Mouse (Mus musculus): ENCODE results near the gene Prpf8. TPM values are rescaled to one million over a fixed set of nuclear protein-coding genes. Genes with fewer than 3 reads are reported as not detected.
A peak's percentile ranks its signal among the peaks of the same experiment; 100 is the strongest.

Prpf8 gene
- polyA plus RNA-seq, 1 experiment from 2014 or later, result 15.8 TPM

- Histone ChIP-seq H3K4me1 (replicated peaks; ENCODE audit: control insufficient read depth, insufficient read depth) (peaks cover 8% of the 10 kb centered on the region), H3K9ac (ENCODE audit: low read length) (no peak overlapping the region), H3K9me3 (ENCODE audit: control insufficient read depth, low read length) (no peaks in the 10 kb centered on the region), H3K36me3 (ENCODE audit: control insufficient read depth, insufficient read depth, low read length) (no peaks in the 10 kb centered on the region), H3K27ac (replicated peaks) (0 out of 2 replicates have a peak overlapping the region, but pooled peaks have one; percentile 40), H3K27me3 (ENCODE audit: control insufficient read depth, insufficient read depth, low read length) (no peaks in the 10 kb centered on the region), H3K4me2 (replicated peaks; ENCODE audit: low read depth) (no peak overlapping the region), H3K4me3 (ENCODE audit: low read depth, low read length) (no peak overlapping the region)
- 52% methylated on average over 4 of the region's 4 CpGs for WGBS
- DNase-seq (ENCODE audit: low spot score) (no peak), ATAC-seq (ENCODE audit: low FRiP score, low TSS enrichment) (no peak)
- TF ChIP-seq EP300 (optimal IDR thresholded peaks at IDR 0.05) (no peak), CTCF (IDR thresholded peaks at IDR 0.05; ENCODE audit: low read depth) (no peak)
Measured at GRCm38 (mm10) chr11:75546057-75546456, 59.4 kb downstream of the Prpf8 start.

DNA sequence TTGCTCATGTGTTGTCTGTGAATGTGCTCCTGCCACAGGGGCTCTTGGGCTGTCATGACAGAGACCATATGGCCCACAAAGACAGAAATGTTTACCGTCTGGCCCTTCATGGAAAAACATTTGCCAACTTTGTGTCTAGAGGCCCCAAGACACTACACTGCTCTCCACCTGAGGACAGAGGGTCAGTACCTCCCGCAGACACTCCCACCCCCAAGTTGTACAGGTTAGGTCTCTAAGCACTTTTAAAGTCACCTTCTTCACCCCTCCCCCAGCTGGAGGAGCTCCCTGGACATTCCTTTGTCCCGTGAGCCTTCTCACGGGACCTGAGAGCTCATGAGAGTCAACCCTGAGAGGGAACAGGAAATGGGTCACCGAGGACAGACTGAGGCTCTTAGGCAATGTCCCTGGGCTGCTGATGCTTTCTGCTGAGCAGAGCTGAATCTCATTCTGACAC lies 63.1 kb downstream of the Prpf8 start:
- DNase-seq (ENCODE audit: low spot score), result no peak
- no peaks in the 10 kb centered on the region for H3K27me3 ChIP-seq (ENCODE audit: control insufficient read depth, insufficient read depth, low read length)
- TF ChIP-seq CTCF (IDR thresholded peaks at IDR 0.05; ENCODE audit: low read depth) (no peak), EP300 (optimal IDR thresholded peaks at IDR 0.05) (peak; percentile 51)
- H3K27ac ChIP-seq (replicated peaks), result peak overlapping the region; percentile 50; the same call in 1 of the 2 replicates
- H3K9ac ChIP-seq (ENCODE audit: low read length), result no peak overlapping the region
- WGBS, result 33% methylated on average over 5 of the region's 5 CpGs
- no peaks in the 10 kb centered on the region for H3K9me3 ChIP-seq (ENCODE audit: control insufficient read depth, low read length)
- no peak overlapping the region for H3K4me3 ChIP-seq (ENCODE audit: low read depth, low read length)
- peaks cover 22% of the 10 kb centered on the region for H3K4me1 ChIP-seq (replicated peaks; ENCODE audit: control insufficient read depth, insufficient read depth)
- no peaks in the 10 kb centered on the region; the same call in 1 of the 2 replicates for H3K36me3 ChIP-seq (ENCODE audit: control insufficient read depth, insufficient read depth, low read length)
- peak; percentile 36 for ATAC-seq (ENCODE audit: low FRiP score, low TSS enrichment)
- no peak overlapping the region for H3K4me2 ChIP-seq (replicated peaks; ENCODE audit: low read depth)

- peak overlapping the region; percentile 88 for H3K27ac ChIP-seq (replicated peaks)
- ATAC-seq (ENCODE audit: low FRiP score, low TSS enrichment) (peak; percentile 33), DNase-seq (ENCODE audit: low spot score) (peak; percentile 56)
- no peak for TF ChIP-seq EP300 (optimal IDR thresholded peaks at IDR 0.05)
- TF ChIP-seq CTCF (IDR thresholded peaks at IDR 0.05; ENCODE audit: low read depth), result no peak
- H3K36me3 ChIP-seq (ENCODE audit: control insufficient read depth, insufficient read depth, low read length), result no peaks in the 10 kb centered on the region; the same call in 1 of the 2 replicates
- no peak overlapping the region for H3K4me3 ChIP-seq (ENCODE audit: low read depth, low read length)
- no peaks in the 10 kb centered on the region for H3K9me3 ChIP-seq (ENCODE audit: control insufficient read depth, low read length)
- H3K4me1 ChIP-seq (replicated peaks; ENCODE audit: control insufficient read depth, insufficient read depth), result peaks cover 22% of the 10 kb centered on the region
- no peak overlapping the region for H3K9ac ChIP-seq (ENCODE audit: low read length)
- no peaks in the 10 kb centered on the region for H3K27me3 ChIP-seq (ENCODE audit: control insufficient read depth, insufficient read depth, low read length)
- 41% methylated on average over 12 of the region's 12 CpGs for WGBS
- H3K4me2 ChIP-seq (replicated peaks; ENCODE audit: low read depth), result no peak overlapping the region
Measured at GRCm38 (mm10) chr11:75550200-75550946, 63.8 kb downstream of the Prpf8 start.

- Histone ChIP-seq H3K4me3 (ENCODE audit: low read depth, low read length) (no peak overlapping the region), H3K4me2 (replicated peaks; ENCODE audit: low read depth) (no peak overlapping the region), H3K9me3 (ENCODE audit: control insufficient read depth, low read length) (no peaks in the 10 kb centered on the region), H3K27ac (replicated peaks) (peak overlapping the region; percentile 88), H3K27me3 (ENCODE audit: control insufficient read depth, insufficient read depth, low read length) (no peaks in the 10 kb centered on the region), H3K36me3 (ENCODE audit: control insufficient read depth, insufficient read depth, low read length) (no peaks in the 10 kb centered on the region; the same call in 1 of the 2 replicates), H3K9ac (ENCODE audit: low read length) (no peak overlapping the region), H3K4me1 (replicated peaks; ENCODE audit: control insufficient read depth, insufficient read depth) (peaks cover 22% of the 10 kb centered on the region)
- TF ChIP-seq EP300 (optimal IDR thresholded peaks at IDR 0.05) (no peak), CTCF (IDR thresholded peaks at IDR 0.05; ENCODE audit: low read depth) (no peak)
- whole genome bisulfite sequencing, result 71% methylated on average over 5 of the region's 5 CpGs
- ATAC-seq (ENCODE audit: low FRiP score, low TSS enrichment) (peak; percentile 8; the same call in 1 of the 2 replicates), DNase-seq (ENCODE audit: low spot score) (no peak)
Measured at GRCm38 (mm10) chr11:75551321-75551720, 64.7 kb downstream of the Prpf8 start.

GRCm38 (mm10) chr11:75551961-75552441 lies 65.4 kb downstream of the Prpf8 start:
- peak; percentile 61 for DNase-seq (ENCODE audit: low spot score)
- Histone ChIP-seq H3K27ac (replicated peaks) (peak overlapping the region; percentile 88), H3K4me3 (ENCODE audit: low read depth, low read length) (no peak overlapping the region), H3K9me3 (ENCODE audit: control insufficient read depth, low read length) (no peaks in the 10 kb centered on the region), H3K4me2 (replicated peaks; ENCODE audit: low read depth) (0 out of 2 replicates have a peak overlapping the region, but pooled peaks have one; percentile 23), H3K27me3 (ENCODE audit: control insufficient read depth, insufficient read depth, low read length) (no peaks in the 10 kb centered on the region), H3K36me3 (ENCODE audit: control insufficient read depth, insufficient read depth, low read length) (no peaks in the 10 kb centered on the region; the same call in 1 of the 2 replicates), H3K9ac (ENCODE audit: low read length) (peak overlapping the region; percentile 31; the same call in 1 of the 2 replicates), H3K4me1 (replicated peaks; ENCODE audit: control insufficient read depth, insufficient read depth) (peaks cover 22% of the 10 kb centered on the region)
- ATAC-seq (ENCODE audit: low FRiP score, low TSS enrichment), result peak; percentile 79
- 37% methylated on average over 9 of the region's 9 CpGs for WGBS
- TF ChIP-seq CTCF (IDR thresholded peaks at IDR 0.05; ENCODE audit: low read depth) (no peak), EP300 (optimal IDR thresholded peaks at IDR 0.05) (no peak)
